In genomic region chr12:112183675-112184074, GRCm38 (mm10) we compare ENCODE assay signal across 9 mouse cellular contexts. TPM values are rescaled to one million over a fixed set of nuclear protein-coding genes. Genes with fewer than 3 reads are reported as not detected.
DNase-seq lines count a peak whose midpoint lies in the region; ATAC-seq and TF ChIP-seq lines count a peak whose summit lies in the region.
"Had no signal": no experiment of that assay in that cellular context is flagged by ENCODE, and none has a peak within 500 bp of the region (broad histone marks: within the 10 kb centered on the region; RNA-seq: fewer than 3 reads in every experiment).

No protein-coding gene starts in this region.

- H3K4me1 ChIP-seq in intestine, embryonic 14.5 days (replicated peaks; ENCODE audit: control insufficient read depth, insufficient read depth, low read length), result peaks cover 17% of the 10 kb centered on the region
- no peaks in the 10 kb centered on the region for H3K4me1 ChIP-seq in intestine, postnatal 0 days (replicated peaks; ENCODE audit: control insufficient read depth, insufficient read depth, low read length)
- peaks cover 26% of the 10 kb centered on the region for H3K4me1 ChIP-seq in embryonic facial prominence, embryonic 14.5 days (ENCODE audit: control insufficient read depth, insufficient read depth, low read length)
- peaks cover 53% of the 10 kb centered on the region for H3K4me1 ChIP-seq in limb, embryonic 15.5 days
- peaks cover 3% of the 10 kb centered on the region; the same call in 1 of the 2 replicates for H3K4me1 ChIP-seq in stomach, postnatal 0 days (replicated peaks; ENCODE audit: control insufficient read depth, insufficient read depth)

- H3K36me3 ChIP-seq in intestine, embryonic 14.5 days (ENCODE audit: control insufficient read depth, insufficient read depth, low read length), result peaks cover 2% of the 10 kb centered on the region; the same call in 1 of the 2 replicates
- H3K36me3 ChIP-seq in intestine, postnatal 0 days (ENCODE audit: control insufficient read depth, insufficient read depth), result no peaks in the 10 kb centered on the region
- peaks cover 17% of the 10 kb centered on the region for H3K36me3 ChIP-seq in embryonic facial prominence, embryonic 14.5 days (ENCODE audit: control insufficient read depth, insufficient read depth, low read length)
- peaks cover 10% of the 10 kb centered on the region for H3K36me3 ChIP-seq in limb, embryonic 15.5 days
- H3K36me3 ChIP-seq in stomach, postnatal 0 days (ENCODE audit: control insufficient read depth, insufficient read depth, low read length), result no peaks in the 10 kb centered on the region

- no peaks in the 10 kb centered on the region for H3K27me3 ChIP-seq in intestine, embryonic 14.5 days (replicated peaks; ENCODE audit: control insufficient read depth, insufficient read depth, low read length)
- no peaks in the 10 kb centered on the region for H3K27me3 ChIP-seq in intestine, postnatal 0 days (replicated peaks; ENCODE audit: control insufficient read depth, insufficient read depth, low read length)
- H3K27me3 ChIP-seq in embryonic facial prominence, embryonic 14.5 days (replicated peaks; ENCODE audit: control insufficient read depth, insufficient read depth, low read length), result no peaks in the 10 kb centered on the region
- H3K27me3 ChIP-seq in limb, embryonic 15.5 days, result no peaks in the 10 kb centered on the region
- H3K27me3 ChIP-seq in stomach, postnatal 0 days (ENCODE audit: control insufficient read depth, insufficient read depth, low read length), result no peaks in the 10 kb centered on the region

- DNase-seq in intestine, embryonic 14.5 days (ENCODE audit: low spot score), result no peak
- no peak for DNase-seq in embryonic facial prominence, embryonic 14.5 days (ENCODE audit: low spot score)
- peak; percentile 53 to 60 for DNase-seq in heart, postnatal 10 days
- DNase-seq in stomach, postnatal 0 days (ENCODE audit: low spot score), result peak; percentile 24
- DNase-seq in right cerebral cortex, postnatal 4 days, result no peak
- no peak for DNase-seq in testis, postnatal 10 days (ENCODE audit: low spot score)

- no peak overlapping the region for H3K9ac ChIP-seq in intestine, embryonic 14.5 days (ENCODE audit: low read length)
- no peak overlapping the region for H3K9ac ChIP-seq in intestine, postnatal 0 days (ENCODE audit: low read depth, low read length)
- H3K9ac ChIP-seq in embryonic facial prominence, embryonic 14.5 days (ENCODE audit: low read depth, low read length), result no peak overlapping the region
- H3K9ac ChIP-seq in limb, embryonic 15.5 days, result no peak overlapping the region
- no peak overlapping the region for H3K9ac ChIP-seq in stomach, postnatal 0 days (ENCODE audit: low read length)

- TF ChIP-seq EP300 in stomach, postnatal 0 days (optimal IDR thresholded peaks at IDR 0.05), result no peak

- no peak overlapping the region for H3K4me2 ChIP-seq in intestine, embryonic 14.5 days (ENCODE audit: low read length)
- no peak overlapping the region for H3K4me2 ChIP-seq in intestine, postnatal 0 days (replicated peaks; ENCODE audit: low read depth)
- H3K4me2 ChIP-seq in embryonic facial prominence, embryonic 14.5 days (ENCODE audit: low read depth, low read length), result no peak overlapping the region
- no peak overlapping the region for H3K4me2 ChIP-seq in limb, embryonic 15.5 days
- no peak overlapping the region for H3K4me2 ChIP-seq in stomach, postnatal 0 days (replicated peaks; ENCODE audit: low read depth)

- 76% methylated on average over 6 of the region's 6 CpGs for WGBS in intestine, embryonic 14.5 days
- WGBS in intestine, postnatal 0 days, result 62% methylated on average over 6 of the region's 6 CpGs
- 38% methylated on average over 6 of the region's 6 CpGs for WGBS in embryonic facial prominence, embryonic 14.5 days
- 39% methylated on average over 6 of the region's 6 CpGs for WGBS in limb, embryonic 15.5 days
- WGBS in stomach, postnatal 0 days, result 43% methylated on average over 6 of the region's 6 CpGs

- no peak overlapping the region for H3K4me3 ChIP-seq in intestine, embryonic 14.5 days (ENCODE audit: low read depth, low read length)
- no peak overlapping the region for H3K4me3 ChIP-seq in intestine, postnatal 0 days (ENCODE audit: low read depth, low read length)
- no peak overlapping the region for H3K4me3 ChIP-seq in embryonic facial prominence, embryonic 14.5 days (ENCODE audit: low read depth, low read length)
- no peak overlapping the region for H3K4me3 ChIP-seq in limb, embryonic 15.5 days
- no peak overlapping the region for H3K4me3 ChIP-seq in stomach, postnatal 0 days (ENCODE audit: low read depth, low read length)

- H3K9me3 ChIP-seq in intestine, embryonic 14.5 days (ENCODE audit: control insufficient read depth, low read length), result no peaks in the 10 kb centered on the region
- no peaks in the 10 kb centered on the region for H3K9me3 ChIP-seq in intestine, postnatal 0 days (ENCODE audit: control insufficient read depth)
- H3K9me3 ChIP-seq in embryonic facial prominence, embryonic 14.5 days (ENCODE audit: control insufficient read depth, low read length), result no peaks in the 10 kb centered on the region
- H3K9me3 ChIP-seq in limb, embryonic 15.5 days, result no peaks in the 10 kb centered on the region
- H3K9me3 ChIP-seq in stomach, postnatal 0 days (ENCODE audit: control insufficient read depth, low read length), result no peaks in the 10 kb centered on the region

- no peak for ATAC-seq in intestine, embryonic 14.5 days (replicated peaks; ENCODE audit: low FRiP score, low TSS enrichment, low read depth)
- ATAC-seq in intestine, postnatal 0 days, result no peak
- ATAC-seq in embryonic facial prominence, embryonic 14.5 days (ENCODE audit: low read depth), result 0 out of 2 replicates have a peak, but pooled peaks have one; percentile 12
- ATAC-seq in limb, embryonic 15.5 days (ENCODE audit: insufficient number of reproducible peaks, low FRiP score, low TSS enrichment, low read depth), result peak; percentile 19; the same call in 1 of the 2 replicates
- no peak for ATAC-seq in stomach, postnatal 0 days (ENCODE audit: low FRiP score, low TSS enrichment)

- H3K27ac ChIP-seq in intestine, embryonic 14.5 days (ENCODE audit: low read depth), result peak overlapping the region; percentile 47
- no peak overlapping the region for H3K27ac ChIP-seq in intestine, postnatal 0 days (ENCODE audit: low read depth, low read length)
- peak overlapping the region; percentile 63 for H3K27ac ChIP-seq in embryonic facial prominence, embryonic 14.5 days (replicated peaks; ENCODE audit: low read depth, low read length)
- H3K27ac ChIP-seq in limb, embryonic 15.5 days, result peak overlapping the region; percentile 57; the same call in 1 of the 2 replicates
- peak overlapping the region; percentile 50; the same call in 1 of the 2 replicates for H3K27ac ChIP-seq in stomach, postnatal 0 days (replicated peaks)

- TF ChIP-seq CTCF in intestine, postnatal 0 days (IDR thresholded peaks at IDR 0.05; ENCODE audit: low read depth), result no peak
- TF ChIP-seq CTCF in stomach, postnatal 0 days (IDR thresholded peaks at IDR 0.05; ENCODE audit: low read depth), result no peak

- intact Hi-C loops in heart, postnatal 10 days (cut with DNase I), result loop anchor here (1.0 kb wide), 1 partner anchor 37 kb away; the partner anchor contains the start of gene Kif26a

RNA-seq across cellular contexts. Expression of gene Kif26a, which starts 37.7 kb away (rescaled TPM):
- 2.6 and 3.6 TPM in 2 replicates for polyA plus RNA-seq in intestine, embryonic 14.5 days (2014; fragmentation: Nextera tagmentation; extraction: Ambion mirVana)
- 0.89 and 1.1 TPM in 2 replicates for polyA plus RNA-seq in intestine, postnatal 0 days (2015; fragmentation: Nextera tagmentation; extraction: Ambion mirVana)
- 4.0 TPM in 2 replicates for polyA plus RNA-seq in embryonic facial prominence, embryonic 14.5 days (2014; fragmentation: Nextera tagmentation; extraction: Ambion mirVana)
- 10 to 100 TPM; 33.4 to 33.5 TPM for total RNA-seq in heart, postnatal 10 days (2021)
- polyA plus RNA-seq in limb, embryonic 15.5 days (2015; fragmentation: Nextera tagmentation; extraction: Ambion mirVana), result 6.3 and 8.7 TPM in 2 replicates
- 0.75 and 0.80 TPM in 2 replicates for polyA plus RNA-seq in stomach, postnatal 0 days (2015; fragmentation: Nextera tagmentation; extraction: Ambion mirVana)
- total RNA-seq: hematopoietic stem cell, adult 5-6 weeks had no signal

Comparison
In these comparisons a context has a peak if more than half of its experiments do, and no peak if none do; other contexts are left out.
1. ATAC-seq: peak in embryonic facial prominence, embryonic 14.5 days (single experiment) and limb, embryonic 15.5 days (single experiment); none in intestine, embryonic 14.5 days (single experiment), intestine, postnatal 0 days (single experiment) and stomach, postnatal 0 days (single experiment).
2. DNase-seq: peak in heart, postnatal 10 days (2 of 2) and stomach, postnatal 0 days (single experiment); none in intestine, embryonic 14.5 days (single experiment), embryonic facial prominence, embryonic 14.5 days (single experiment), right cerebral cortex, postnatal 4 days (single experiment) and testis, postnatal 10 days (single experiment).